23 mouse cellular contexts compared by ENCODE assay signal in genomic region chrX:110812071-110812470, GRCm38 (mm10). TPM values are rescaled to one million over a fixed set of nuclear protein-coding genes. Genes with fewer than 3 reads are reported as not detected.
A peak's percentile ranks its signal among the peaks of the same experiment; 100 is the strongest.
DNase-seq lines count a peak whose midpoint lies in the region; ATAC-seq lines count a peak whose summit lies in the region.
"Had no signal": no experiment of that assay in that cellular context is flagged by ENCODE, and none has a peak within 500 bp of the region (broad histone marks: within the 10 kb centered on the region; RNA-seq: fewer than 3 reads in every experiment).

No protein-coding gene starts in this region.

- H3K27ac ChIP-seq in forebrain, embryonic 12.5 days = peak overlapping the region; percentile 73
- peak overlapping the region; percentile 76 for H3K27ac ChIP-seq in hindbrain, embryonic 13.5 days
- H3K27ac ChIP-seq in midbrain, embryonic 14.5 days (replicated peaks; ENCODE audit: low read depth, low read length) = peak overlapping the region; percentile 75
- H3K27ac ChIP-seq: gastrocnemius, adult 2 months; heart, adult 2 months; lung, embryonic 15.5 days had no signal

- no peaks in the 10 kb centered on the region for H3K27me3 ChIP-seq in forebrain, embryonic 12.5 days
- no peaks in the 10 kb centered on the region for H3K27me3 ChIP-seq in hindbrain, embryonic 13.5 days
- H3K27me3 ChIP-seq in midbrain, embryonic 14.5 days (ENCODE audit: control insufficient read depth, insufficient read depth, low read length) = no peaks in the 10 kb centered on the region

- peak overlapping the region; percentile 38 for H3K4me2 ChIP-seq in forebrain, embryonic 12.5 days
- peak overlapping the region; percentile 57 for H3K4me2 ChIP-seq in hindbrain, embryonic 13.5 days
- H3K4me2 ChIP-seq in midbrain, embryonic 14.5 days (ENCODE audit: low read length) = peak overlapping the region; percentile 54
- H3K4me2 ChIP-seq: liver, embryonic 11.5 days; lung, embryonic 15.5 days had no signal

- intact Hi-C loops in left cerebral cortex, postnatal 36 days (cut with DNase I) = no loop called here

- peak overlapping the region; percentile 23 for H3K4me3 ChIP-seq in forebrain, embryonic 12.5 days (replicated peaks)
- peak overlapping the region; percentile 29 for H3K4me3 ChIP-seq in hindbrain, embryonic 13.5 days
- peak overlapping the region; percentile 56 for H3K4me3 ChIP-seq in midbrain, embryonic 14.5 days (replicated peaks; ENCODE audit: low read depth, low read length)
- H3K4me3 ChIP-seq: gastrocnemius, adult 2 months; heart, adult 2 months; lung, embryonic 15.5 days; myocyte had no signal

- H3K9ac ChIP-seq in forebrain, embryonic 12.5 days = no peak overlapping the region
- peak overlapping the region; percentile 46; the same call in 1 of the 2 replicates for H3K9ac ChIP-seq in hindbrain, embryonic 13.5 days
- peak overlapping the region; percentile 46; the same call in 1 of the 2 replicates for H3K9ac ChIP-seq in midbrain, embryonic 14.5 days (replicated peaks; ENCODE audit: low read length)
- H3K9ac ChIP-seq: lung, embryonic 15.5 days had no signal

- no peaks in the 10 kb centered on the region for H3K36me3 ChIP-seq in forebrain, embryonic 12.5 days (replicated peaks)
- H3K36me3 ChIP-seq in hindbrain, embryonic 13.5 days = no peaks in the 10 kb centered on the region
- no peaks in the 10 kb centered on the region for H3K36me3 ChIP-seq in midbrain, embryonic 14.5 days (ENCODE audit: control insufficient read depth, insufficient read depth, low read length)
- H3K36me3 ChIP-seq: lung, embryonic 15.5 days had no signal

- no peaks in the 10 kb centered on the region for H3K9me3 ChIP-seq in forebrain, embryonic 12.5 days
- H3K9me3 ChIP-seq in hindbrain, embryonic 13.5 days = no peaks in the 10 kb centered on the region
- no peaks in the 10 kb centered on the region for H3K9me3 ChIP-seq in midbrain, embryonic 14.5 days (ENCODE audit: control insufficient read depth, low read length)
- H3K9me3 ChIP-seq: lung, embryonic 15.5 days had no signal

- H3K4me1 ChIP-seq in forebrain, embryonic 12.5 days = peaks cover 2% of the 10 kb centered on the region; the same call in 1 of the 2 replicates
- H3K4me1 ChIP-seq in hindbrain, embryonic 13.5 days (replicated peaks) = 0 out of 2 replicates have a peak, but pooled peaks cover 2% of the 10 kb centered on the region
- no peaks in the 10 kb centered on the region for H3K4me1 ChIP-seq in midbrain, embryonic 14.5 days (ENCODE audit: control insufficient read depth, insufficient read depth, low read length)
- H3K4me1 ChIP-seq: lung, embryonic 15.5 days had no signal

- WGBS in forebrain, embryonic 12.5 days = 25% methylated on average over 5 of the region's 5 CpGs
- WGBS in hindbrain, embryonic 13.5 days = 22% methylated on average over 5 of the region's 5 CpGs
- whole genome bisulfite sequencing in midbrain, embryonic 14.5 days = 29% methylated on average over 5 of the region's 5 CpGs

- DNase-seq in brain, adult 2 months (ENCODE audit: low read depth, low spot score) = peak; percentile 37
- peak; percentile 63 for DNase-seq in midbrain, embryonic 14.5 days
- DNase-seq in left cerebral cortex, postnatal 36 days (ENCODE audit: low spot score in 2 of 2) = no peak
- no peak for DNase-seq in cerebellum, adult 11-12 months
- DNase-seq in layer of hippocampus, postnatal 25 days (ENCODE audit: extremely low spot score in 1 of 2, low spot score in 1 of 2) = no peak
- DNase-seq in layer of hippocampus, adult 9-10 months (ENCODE audit: low spot score) = no peak
- DNase-seq: cerebellum, adult 8-10 months; gastrocnemius, adult 2 months; heart, adult 2 months; heart, postnatal 10 days; kidney, postnatal 10 days; left cerebral cortex, postnatal 4 days; retina, postnatal 1 day; thymus, postnatal 14 days had no signal

- ATAC-seq in forebrain, embryonic 12.5 days (ENCODE audit: low FRiP score) = no peak
- no peak for ATAC-seq in hindbrain, embryonic 13.5 days (ENCODE audit: low FRiP score)
- no peak for ATAC-seq in midbrain, embryonic 14.5 days (ENCODE audit: low FRiP score, low TSS enrichment)
- ATAC-seq: intestine, embryonic 16.5 days had no signal

RNA-seq across cellular contexts. Expression of gene Pou3f4, which starts 2.0 kb away (rescaled TPM):
- polyA plus RNA-seq in forebrain, embryonic 12.5 days (2016; fragmentation: Nextera tagmentation; extraction: Ambion mirVana) = 14.2 and 16.5 TPM in 2 replicates
- polyA plus RNA-seq in hindbrain, embryonic 13.5 days (2015; fragmentation: Nextera tagmentation; extraction: Ambion mirVana) = 17.3 and 18.8 TPM in 2 replicates
- polyA plus RNA-seq in midbrain, embryonic 14.5 days (2014; fragmentation: Nextera tagmentation; extraction: Ambion mirVana) = 36.5 and 47.2 TPM in 2 replicates
- total RNA-seq in left cerebral cortex, postnatal 36 days (2021) = 1 to 10 TPM; 5.1 to 6.0 TPM
- total RNA-seq in layer of hippocampus, postnatal 25 days (2021) = 1 to 10 TPM; 4.8 to 5.5 TPM
- total RNA-seq: adrenal gland, adult 18-20 months; gastrocnemius, adult 2 months; heart, adult 2 months; heart, postnatal 10 days; megakaryocyte progenitor cell, adult 5-6 weeks had no signal
- polyA plus RNA-seq: C2C12; heart, adult 2 months; myocyte had no signal

Comparison
In these comparisons a context has a peak if more than half of its experiments do, and no peak if none do; other contexts are left out.
1. DNase-seq: peak in brain, adult 2 months (single experiment) and midbrain, embryonic 14.5 days (single experiment); none in left cerebral cortex, postnatal 36 days (0 of 2), cerebellum, adult 11-12 months (single experiment), layer of hippocampus, postnatal 25 days (0 of 2) and layer of hippocampus, adult 9-10 months (single experiment).
2. Peak in every context shown above with its lines, with median percentiles within 50 percentile points of each other: H3K27ac ChIP-seq, H3K4me2 ChIP-seq and H3K4me3 ChIP-seq.